Mouse (Mus musculus) layer of hippocampus, adult 18-20 months (tissue): ENCODE measurements around the gene Ush1g. TPM values are rescaled to one million over a fixed set of nuclear protein-coding genes. Genes with fewer than 3 reads are reported as not detected.

Experiments used
- DNase-seq, 2 experiments: peaks; one replicate each; pipeline ENCODE4 v3.0.0; 2022; ENCODE audit warnings: low spot score in 2 of 2
- long read RNA-seq: library from polyadenylated mRNA; stranded (forward); transcript quantifications from one replicate; pipeline ENCODE4 v2.0.0, GENCODE M21; 2021
- total RNA-seq, 2 experiments: library from RNA; stranded (reverse); gene quantifications; 2 replicates each; pipeline ENCODE4 v1.2.3; 2021

Ush1g gene
- under 1 TPM; 0.66 to 0.79 TPM for total RNA-seq
- long read RNA-seq, partial matches to known transcripts, result 1 of 2 reads
- long read RNA-seq, other reads (novel, unspliced or antisense), result 0 of 2 reads

DNA sequence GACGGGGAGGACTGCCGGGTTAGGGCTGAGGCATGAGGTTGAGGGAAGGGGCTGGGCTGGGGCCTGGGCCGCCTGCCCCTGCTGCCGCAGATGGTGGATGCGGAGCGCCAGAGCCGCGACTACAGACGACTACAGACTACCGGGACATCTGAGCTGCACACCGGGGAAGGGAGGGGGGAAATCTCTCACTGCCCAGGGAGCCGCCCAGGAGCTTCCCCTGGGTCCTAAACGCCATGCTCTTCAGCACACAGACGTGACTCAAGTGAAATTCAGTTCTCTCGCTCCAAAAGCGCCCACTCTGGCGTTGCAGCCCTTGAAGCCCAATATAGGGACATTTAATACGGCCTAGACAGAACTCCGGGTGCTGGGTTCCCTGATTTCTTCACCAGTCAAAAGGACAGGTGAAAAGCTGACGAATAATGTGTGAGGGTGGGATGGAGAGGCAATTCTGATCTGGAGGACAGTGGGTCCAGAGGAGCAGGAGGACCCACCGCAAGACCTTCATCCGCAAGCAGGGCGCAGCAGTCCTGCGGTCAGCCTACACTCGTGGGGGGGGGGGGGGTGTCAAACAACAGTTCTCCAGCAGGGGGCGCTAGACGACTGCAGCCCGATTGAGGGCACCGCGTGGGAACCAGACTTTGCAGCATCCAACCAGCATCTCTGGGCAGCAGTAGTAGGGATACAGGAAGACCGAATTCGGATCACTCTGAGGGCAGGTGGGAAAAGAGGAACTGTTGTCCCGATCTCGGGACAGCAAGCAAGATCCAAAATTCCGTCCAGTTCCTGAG lies at the start of gene Ush1g:
Gene Ush1g, minus strand, starts transcription at position 136 of the 788 bp plus-strand sequence.
- DNase-seq, result peak in 1 of 2 experiments; percentile 31

DNA sequence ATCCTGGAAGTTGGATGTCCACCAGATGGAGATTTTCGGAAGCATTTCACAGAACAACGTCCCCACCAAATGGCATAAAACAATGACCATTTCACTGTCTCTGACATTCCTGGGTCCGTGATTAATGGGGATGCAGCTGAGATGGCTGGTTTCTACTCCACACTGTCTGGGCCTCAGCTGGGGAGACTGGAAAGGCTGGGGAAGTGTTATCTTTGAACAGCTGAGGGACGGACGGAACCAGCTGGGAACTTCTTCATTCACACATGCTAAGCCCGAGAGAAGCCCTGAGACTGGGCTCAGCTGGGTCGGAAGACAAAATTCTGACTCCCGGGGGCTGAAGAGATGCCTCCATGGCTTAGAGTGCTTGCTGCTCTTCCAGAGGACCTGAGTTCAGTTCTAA lies 49.5 kb upstream of the Ush1g start:
- DNase-seq, result no peak

DNA sequence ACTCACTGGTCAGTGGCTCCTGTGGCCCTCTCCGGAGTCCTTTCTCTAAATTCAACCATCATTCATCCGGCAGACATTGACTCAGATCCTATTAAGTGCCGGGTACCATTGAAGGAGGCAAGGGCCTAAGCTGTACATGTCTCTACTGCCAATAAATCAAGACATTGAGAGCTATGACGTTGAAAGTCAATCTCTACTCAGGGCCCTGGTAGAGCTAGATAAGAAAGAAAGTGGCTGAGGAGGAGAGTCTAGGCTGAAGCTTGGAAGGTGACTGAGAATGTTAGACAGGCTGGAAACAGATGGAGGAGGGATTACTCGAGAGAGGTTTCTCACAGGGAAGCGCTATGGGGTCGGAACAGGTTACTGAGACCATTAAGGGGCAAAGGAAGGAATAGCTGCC lies 48.5 kb upstream of the Ush1g start:
- DNase-seq, result no peak

DNA sequence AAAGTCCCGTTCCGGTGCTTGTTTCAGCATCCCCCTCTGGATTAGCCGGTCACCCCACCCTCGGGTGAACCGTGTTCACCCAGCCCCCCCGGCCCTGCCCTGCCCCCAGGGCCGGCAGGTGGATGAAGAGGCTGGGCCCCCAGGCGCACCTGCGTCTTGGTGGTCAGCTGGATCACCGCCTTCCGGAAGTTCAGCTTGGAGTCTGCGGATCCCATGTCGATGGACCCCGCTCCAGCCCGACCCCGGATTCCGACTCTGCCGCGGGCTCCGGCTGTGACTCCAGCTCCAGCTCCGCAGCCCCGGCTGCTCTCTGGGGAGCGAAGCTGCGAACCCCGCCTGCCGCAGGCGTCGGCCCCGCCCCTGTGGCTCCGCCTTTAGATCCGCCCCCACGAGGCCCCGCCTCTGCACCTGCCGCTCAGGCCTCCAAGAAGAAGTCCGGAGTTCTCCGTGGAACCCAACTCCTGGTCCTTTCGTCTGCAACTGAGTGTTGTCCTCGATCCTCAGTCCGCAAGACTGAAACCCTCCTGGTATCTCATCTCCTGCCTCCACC lies 45.6 kb upstream of the Ush1g start, which contains the start of gene Hid1:
Gene Hid1, minus strand, starts transcription at position 362 of the 550 bp plus-strand sequence.
- DNase-seq, result peak; percentile 88 to 91

DNA sequence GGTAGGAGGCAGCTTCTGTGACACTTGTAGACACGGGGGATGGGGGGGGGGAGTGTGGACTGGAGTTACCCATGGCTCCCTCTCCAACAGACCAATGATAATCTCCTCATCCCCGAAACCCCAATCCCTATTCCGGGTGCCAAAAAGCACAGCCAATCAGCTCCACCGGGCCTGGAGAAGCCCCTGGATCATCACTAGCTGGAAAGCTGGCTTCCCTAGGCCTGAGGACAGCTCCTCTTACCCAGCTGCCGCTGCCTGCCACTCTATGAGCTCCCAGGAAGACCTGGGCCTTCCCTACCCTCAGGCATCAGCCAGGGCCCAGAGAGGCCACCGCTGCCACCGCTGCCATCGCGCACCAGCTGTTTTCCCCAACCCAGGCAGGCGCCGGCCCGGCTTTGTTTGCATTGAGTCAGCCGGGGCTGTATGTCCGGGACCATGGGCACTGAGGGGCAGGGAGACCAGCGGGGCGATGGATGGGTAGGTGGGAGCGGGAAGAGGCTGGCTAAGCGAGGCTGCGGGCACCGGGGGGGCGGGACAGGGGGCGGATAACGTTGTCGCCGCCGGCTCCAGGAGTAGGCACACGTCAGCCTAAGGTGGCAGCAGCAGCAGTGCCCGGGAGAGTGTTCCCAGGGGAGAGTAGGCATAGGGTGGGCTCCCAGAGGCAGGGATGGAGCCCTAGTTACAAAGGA lies 45.0 kb upstream of the Ush1g start:
- peak; percentile 66 to 69 for DNase-seq

DNA sequence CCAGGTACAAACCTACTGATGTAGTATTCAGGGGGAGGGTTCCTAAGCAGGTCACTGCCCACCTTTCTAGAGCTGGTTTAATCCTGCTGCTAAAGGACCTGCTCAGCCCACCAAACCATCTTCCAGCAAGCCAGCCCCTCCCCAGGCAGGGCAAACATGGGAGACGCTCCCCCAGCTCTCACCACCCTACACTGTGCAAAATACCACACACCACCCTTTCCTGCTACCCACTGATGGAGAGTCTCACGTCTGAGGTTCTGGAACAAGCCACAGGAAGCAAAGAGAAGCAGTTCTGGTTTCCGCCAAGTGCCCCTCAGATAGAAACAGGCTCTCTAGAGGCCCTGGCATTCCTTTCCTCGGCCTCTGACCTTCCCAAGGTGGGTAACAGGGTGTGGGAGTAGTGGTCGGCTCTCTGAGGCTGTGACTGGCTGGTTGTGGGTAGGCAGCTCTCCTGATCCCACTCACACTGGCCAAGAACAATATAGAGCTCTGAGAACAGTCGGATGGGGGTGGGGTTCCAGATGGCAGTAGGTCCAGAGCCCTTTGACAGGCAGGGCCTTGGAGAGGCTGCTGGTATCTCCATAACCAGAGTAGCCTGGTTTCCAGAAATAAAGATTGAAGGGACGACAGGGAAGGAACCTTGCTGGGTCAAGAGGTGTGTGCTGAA lies 44.3 kb upstream of the Ush1g start:
- DNase-seq, result no peak

DNA sequence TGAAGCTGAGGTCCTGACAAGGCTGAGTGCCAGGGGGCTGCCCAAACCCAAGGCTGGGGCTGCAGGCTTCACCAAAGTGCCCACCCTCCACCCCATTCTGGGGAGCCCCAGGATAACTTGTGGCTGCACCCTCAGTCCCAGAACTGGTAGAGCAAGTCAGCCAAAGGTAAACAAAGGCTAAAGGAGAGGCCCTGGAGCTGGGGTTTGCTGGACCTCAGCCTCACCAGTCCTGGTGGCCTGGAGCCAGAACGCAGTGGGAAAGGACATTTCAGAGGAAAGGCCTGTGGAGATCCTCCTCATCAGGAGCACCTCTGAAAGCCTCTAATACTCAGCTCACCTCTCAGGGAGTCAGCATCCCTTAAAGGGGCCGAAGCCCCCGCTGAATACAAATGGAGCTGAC lies 42.3 kb upstream of the Ush1g start:
- DNase-seq, result no peak

DNA sequence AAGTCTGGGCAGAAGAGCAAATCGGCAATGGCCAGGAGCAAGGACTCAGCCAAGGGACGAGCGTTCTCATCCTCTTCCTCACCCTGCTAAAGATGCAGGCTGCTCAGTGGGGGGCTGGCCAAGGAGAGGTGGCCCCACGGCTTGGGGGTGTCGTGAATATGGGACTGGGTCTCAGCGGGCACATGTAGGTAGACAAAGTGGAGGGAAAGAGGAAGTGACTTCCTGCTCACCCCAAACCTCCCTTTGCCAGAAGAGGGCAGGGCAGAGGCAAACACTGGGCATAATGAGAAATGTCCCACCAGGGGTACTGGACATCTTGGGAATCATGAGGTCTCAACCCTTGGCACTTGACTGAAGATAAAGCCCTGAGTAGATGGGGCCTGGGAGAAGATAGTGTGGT lies 37.9 kb upstream of the Ush1g start:
- no peak for DNase-seq

DNA sequence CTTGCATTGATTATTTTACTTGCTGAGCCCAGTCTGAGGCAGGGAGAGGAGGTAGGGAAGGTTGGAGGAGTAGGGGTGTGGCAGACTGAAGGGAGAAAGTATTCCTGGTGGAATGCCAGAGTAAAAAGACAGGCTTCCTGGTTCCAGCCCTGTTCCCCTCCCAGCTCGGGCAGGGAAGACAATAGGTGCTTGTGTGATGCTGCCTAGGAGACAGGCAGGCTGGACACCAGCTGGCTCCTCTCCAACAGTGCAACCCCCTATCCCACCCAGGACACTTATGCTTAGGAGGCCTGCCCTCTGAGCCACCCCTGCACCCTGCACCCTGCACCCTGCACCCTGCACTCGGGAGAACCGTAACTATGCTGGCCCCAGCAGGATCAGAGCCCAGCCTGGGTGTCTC lies 37.5 kb upstream of the Ush1g start:
- no peak for DNase-seq

DNA sequence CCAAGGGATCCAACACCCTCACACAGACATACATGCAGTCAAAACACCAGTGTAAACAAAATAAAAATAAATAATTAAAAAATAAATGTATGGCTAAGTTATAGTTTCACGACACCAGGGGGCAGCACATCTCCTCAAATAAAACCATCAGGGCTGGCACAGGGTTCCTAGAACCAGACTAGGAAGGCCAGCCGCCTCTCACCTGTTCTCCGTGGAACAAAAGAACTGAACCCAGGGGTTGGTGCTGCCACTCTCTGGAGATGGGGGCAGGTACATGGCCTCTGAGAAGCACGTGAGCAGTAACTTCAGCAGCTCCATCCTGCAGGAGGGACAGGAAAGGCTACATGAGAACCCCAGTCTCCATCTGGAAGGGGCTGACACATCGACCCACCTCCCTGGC lies 36.6 kb upstream of the Ush1g start:
- peak in 1 of 2 experiments; percentile 87 for DNase-seq

DNA sequence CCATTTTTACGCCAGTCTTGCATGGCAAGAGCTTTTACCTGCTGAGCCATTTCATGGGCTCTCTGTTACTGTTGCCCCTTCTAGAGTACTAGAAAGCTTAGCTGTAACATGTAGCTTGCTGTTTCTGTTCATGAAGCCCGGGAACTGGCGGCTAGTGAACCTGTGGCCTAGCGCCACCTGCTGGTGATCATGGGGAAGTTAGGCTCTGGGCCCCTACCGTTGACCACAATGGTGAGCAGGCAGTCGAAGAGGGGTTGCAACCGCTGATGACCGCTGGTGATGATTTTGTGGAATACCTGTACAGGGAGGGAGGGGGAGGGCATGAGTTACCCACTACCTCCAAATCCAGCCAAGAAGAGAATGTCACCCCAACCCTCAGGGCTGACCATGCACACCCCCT lies 32.3 kb upstream of the Ush1g start:
- peak in 1 of 2 experiments; percentile 78 for DNase-seq

DNA sequence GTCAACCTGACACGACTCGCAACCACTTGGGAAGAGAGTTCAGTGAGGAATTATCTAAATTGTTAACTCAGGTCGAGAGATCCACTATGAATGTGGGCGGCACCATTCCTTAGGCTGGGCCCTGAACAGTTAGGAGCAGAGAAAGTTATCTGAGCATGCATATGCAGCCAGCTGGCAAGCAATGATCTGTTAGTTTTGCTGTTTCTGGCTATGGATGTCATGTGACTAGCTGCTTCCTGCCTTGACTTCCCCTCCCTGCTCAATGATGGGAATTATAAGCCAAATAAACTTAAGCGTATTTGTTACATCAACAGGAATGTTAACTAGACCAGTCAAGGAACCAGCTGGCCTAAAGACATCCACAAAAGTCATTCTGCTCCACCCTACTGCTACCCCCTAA lies 31.5 kb upstream of the Ush1g start:
- no peak for DNase-seq

DNA sequence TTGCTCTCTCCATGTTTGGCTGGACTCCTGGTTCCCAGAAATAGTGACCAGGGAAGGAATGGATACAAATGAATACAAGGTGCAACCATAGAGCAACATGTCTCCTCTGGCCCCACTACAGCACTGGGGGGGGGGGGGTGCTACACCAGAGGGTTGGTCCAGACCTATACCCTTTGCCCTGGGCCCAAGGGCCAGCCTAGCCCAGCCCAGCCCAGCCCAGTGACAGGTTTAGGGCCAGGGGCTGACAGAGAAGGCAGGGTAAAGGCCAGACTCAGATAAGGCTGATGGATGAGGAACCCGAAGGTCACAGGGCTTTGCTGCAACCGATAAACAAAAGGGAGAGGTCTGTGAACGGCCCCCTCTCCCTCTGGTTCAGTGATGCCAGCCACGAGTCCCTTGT lies 28.1 kb upstream of the Ush1g start:
- DNase-seq, result no peak

DNA sequence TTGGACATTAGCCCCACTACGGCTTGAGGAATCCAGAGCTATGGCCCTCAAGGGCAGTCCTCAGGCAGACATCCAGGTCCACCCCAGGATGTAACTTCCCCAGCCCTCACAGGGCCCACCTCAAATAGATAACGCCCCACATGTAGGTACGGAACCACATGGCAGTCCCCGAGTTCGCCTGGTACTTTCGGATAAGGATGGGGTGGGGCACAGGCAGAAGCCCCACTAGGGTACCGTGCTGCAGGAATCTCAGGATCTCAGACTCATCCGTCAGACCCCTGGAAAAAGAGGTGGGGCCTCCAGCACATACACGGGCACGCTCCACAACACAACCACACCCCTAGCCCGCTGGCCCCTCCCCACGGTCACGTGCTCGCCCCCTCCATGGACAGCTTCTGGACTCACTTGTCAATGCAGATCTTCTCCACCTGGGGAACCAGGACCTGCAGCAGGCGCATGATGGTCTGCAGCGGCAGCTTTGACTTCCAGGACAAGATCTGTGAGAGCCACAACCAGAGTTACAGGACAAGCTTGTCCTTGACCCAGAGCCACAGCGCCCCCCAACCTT lies 26.9 kb upstream of the Ush1g start:
- DNase-seq, result no peak

DNA sequence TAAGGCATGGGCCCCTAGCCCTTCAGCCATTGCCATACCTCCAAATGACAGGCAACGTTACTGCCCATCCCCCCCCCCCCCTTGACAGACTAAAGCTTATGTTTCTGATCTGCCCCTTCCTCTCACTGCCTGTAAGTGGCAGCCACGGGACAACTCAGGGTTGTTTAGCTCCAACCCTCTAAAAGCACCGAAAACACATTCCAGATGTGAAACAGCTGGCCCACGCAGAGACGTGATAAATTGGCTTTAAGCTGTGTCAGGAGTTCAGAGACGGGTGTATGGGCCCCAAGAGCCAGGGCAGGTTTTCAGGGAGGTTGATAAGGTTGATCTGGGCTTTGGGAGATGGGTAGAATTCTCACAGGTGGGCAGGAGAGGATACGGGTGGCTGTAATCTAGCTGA lies 23.7 kb upstream of the Ush1g start:
- no peak for DNase-seq

DNA sequence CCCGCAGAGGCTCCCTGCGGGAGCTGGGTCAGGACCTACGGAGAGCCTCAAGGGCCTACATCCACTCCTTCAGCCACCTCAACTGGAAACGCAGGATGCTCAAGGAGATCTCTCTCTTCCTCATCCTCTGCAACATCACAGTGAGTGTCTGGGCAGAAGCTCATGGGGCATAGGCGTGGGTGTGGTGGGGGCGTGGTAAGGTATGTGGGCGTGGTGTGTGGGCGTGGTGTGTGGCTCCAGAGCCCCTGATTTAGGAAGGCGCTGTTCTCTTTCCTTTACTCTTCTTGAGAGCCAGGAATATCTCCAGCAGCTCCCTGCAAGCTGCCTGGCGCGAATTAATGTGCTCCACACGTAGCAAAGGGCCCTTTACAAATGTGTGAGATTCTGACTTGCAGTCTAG lies 23.1 kb upstream of the Ush1g start:
- no peak for DNase-seq

DNA sequence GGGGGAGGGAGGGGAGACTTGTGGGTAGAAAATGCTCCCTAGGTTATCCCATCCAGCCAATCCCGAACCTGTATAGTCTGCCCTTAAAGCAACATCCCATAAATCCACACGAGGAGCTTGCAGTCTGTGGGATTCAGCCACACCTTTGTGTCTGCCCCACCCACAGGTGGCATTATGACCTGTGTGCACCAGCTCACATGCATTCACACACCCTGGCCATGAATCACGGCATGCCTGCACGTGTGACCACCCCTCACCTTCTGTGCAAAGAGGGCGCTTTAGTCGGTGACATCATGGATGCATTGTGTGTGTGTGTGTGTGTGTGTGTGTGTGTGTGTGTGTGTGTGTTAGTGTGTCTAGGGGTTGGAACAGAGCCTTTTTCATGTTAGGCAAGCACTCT lies 20.0 kb upstream of the Ush1g start:
- no peak for DNase-seq

DNA sequence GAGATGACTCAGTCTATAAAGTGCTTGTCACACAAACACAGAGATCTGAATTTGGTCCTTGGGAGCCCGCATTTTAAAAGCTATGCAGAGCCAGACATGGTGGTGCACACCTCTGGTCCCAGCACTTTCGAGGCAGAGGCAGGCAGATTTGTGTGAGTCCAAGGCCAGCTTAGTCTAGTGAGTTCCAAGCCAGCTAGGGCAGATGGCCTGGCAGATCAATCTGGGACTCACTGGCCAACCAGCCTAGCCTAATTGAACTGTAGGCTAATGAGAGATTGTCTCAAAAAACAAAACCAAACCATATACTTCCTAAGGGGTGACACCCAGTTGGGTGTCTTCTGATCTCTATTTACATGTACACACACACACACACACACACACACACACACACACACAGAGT lies 19.4 kb upstream of the Ush1g start:
- no peak for DNase-seq

DNA sequence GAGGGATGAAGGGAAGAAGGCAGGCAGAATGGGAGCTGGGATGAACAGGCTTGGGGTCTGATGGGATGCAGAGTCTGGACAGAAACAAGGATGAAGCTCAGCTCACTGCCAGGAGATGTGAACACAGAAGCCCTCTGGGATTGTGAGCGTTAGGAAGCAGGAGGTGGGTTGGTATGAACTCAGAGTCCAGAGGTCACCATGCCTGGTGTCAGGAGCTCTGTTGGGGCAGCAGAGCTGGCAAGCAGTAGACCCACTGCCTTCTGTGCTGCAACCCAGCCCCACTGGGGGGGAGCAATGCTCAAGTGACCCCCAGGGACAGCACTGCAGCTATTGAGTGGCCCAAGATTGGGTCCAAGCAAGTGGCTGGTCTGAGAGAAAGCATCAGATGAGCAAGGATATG lies 16.0 kb upstream of the Ush1g start:
- DNase-seq, result no peak

DNA sequence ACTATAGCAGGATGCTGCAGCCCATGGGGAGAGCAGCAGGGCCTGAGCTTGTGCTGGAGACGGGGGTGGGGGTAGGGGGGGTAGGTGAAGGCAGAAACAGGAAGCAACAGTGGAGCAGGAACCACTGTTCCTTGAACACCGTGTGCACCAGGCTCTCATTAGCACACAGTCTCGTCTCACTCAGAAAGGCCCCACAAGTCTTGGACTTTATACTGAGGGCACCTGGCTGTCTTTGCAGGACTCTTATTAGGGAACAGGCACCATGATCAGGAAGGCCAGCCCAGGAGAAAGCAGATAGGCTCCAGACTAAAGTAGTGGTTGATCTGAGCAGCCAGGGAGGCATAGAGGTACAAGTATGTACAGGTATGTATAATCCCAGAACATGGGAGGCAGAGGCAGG lies 15.5 kb upstream of the Ush1g start:
- DNase-seq, result no peak

DNA sequence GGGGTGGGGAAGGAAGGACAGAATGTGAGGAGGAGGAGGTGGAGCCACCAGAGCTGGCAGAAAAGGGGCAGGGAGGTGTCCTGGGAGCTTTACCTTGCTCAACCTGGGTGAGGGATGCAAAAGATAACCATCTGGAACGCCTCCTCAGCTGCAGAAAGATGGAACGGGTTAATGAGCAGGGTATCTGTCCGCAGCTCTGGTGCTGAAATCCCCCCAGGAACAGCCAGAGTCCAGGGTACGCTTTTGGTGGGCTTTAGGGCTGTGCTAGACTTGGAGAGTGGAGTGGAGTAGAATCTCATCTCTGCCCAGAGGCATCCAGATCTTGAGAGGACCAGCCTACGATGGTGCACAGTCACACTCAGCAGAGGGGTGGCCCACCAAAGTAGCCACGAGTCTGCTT lies 14.3 kb upstream of the Ush1g start:
- no peak for DNase-seq
